Comparison of ENCODE assay signal across 19 mouse cellular contexts in genomic region chr2:124121539-124121938, GRCm38 (mm10).
"Had no signal": no experiment of that assay in that cellular context is flagged by ENCODE, and none has a peak within 500 bp of the region (broad histone marks: within the 10 kb centered on the region; RNA-seq: fewer than 3 reads in every experiment).

No protein-coding gene starts in this region.

- ATAC-seq: intestine, postnatal 0 days; liver, embryonic 12.5 days had no signal

- H3K27ac ChIP-seq: kidney, postnatal 0 days; layer of hippocampus, adult 2 months; limb, embryonic 10.5 days; limb, embryonic 13.5 days; liver, embryonic 12.5 days; liver, embryonic 15.5 days; stomach, postnatal 0 days had no signal

- H3K4me2 ChIP-seq: limb, embryonic 13.5 days; liver, embryonic 12.5 days; liver, embryonic 15.5 days; midbrain, embryonic 11.5 days had no signal

- H3K4me3 ChIP-seq: layer of hippocampus, adult 2 months; limb, embryonic 10.5 days; limb, embryonic 13.5 days; liver, embryonic 12.5 days; liver, embryonic 15.5 days had no signal

- H3K9me3 ChIP-seq: limb, embryonic 10.5 days; limb, embryonic 13.5 days; liver, embryonic 12.5 days; liver, embryonic 15.5 days had no signal

- H3K9ac ChIP-seq: limb, embryonic 13.5 days; liver, embryonic 12.5 days; liver, embryonic 15.5 days had no signal

- H3K4me1 ChIP-seq: limb, embryonic 10.5 days; limb, embryonic 13.5 days; liver, embryonic 12.5 days; liver, embryonic 15.5 days had no signal

- H3K36me3 ChIP-seq: limb, embryonic 10.5 days; limb, embryonic 13.5 days; liver, embryonic 12.5 days; liver, embryonic 15.5 days had no signal

- H3K27me3 ChIP-seq: limb, embryonic 13.5 days; liver, embryonic 12.5 days; liver, embryonic 15.5 days had no signal

- DNase-seq: kidney, adult 2 months; kidney, postnatal 25 days; layer of hippocampus, adult 9-11 months; liver; lung, postnatal 4 days; midbrain, embryonic 14.5 days; right cerebral cortex, postnatal 4 days; thymus, adult 2 months; thymus, postnatal 14 days; thymus, postnatal 4 days had no signal
